Mouse (Mus musculus): Measurements from ENCODE around the gene Hipk2.

The Hipk2 gene

GRCm38 (mm10) chr6:38876071-38876911 is at the start of gene Hipk2:
TSS of gene Hipk2 (minus strand) at chr6:38876165.
- WGBS, result 1% methylated on average over 108 of the region's 108 CpGs

GRCm38 (mm10) chr6:38925719-38926118 is 49.8 kb upstream of the Hipk2 start:
- WGBS, result 64% methylated on average over 7 of the region's 7 CpGs

- WGBS, result 91% methylated on average over 18 of the region's 18 CpGs
These were observed 48.2 kb upstream of the Hipk2 start for GRCm38 (mm10) chr6:38923870-38924817.

- 93% methylated on average over 4 of the region's 4 CpGs for WGBS
These were observed 47.5 kb upstream of the Hipk2 start for GRCm38 (mm10) chr6:38923450-38923849.

GRCm38 (mm10) chr6:38922517-38922916 is 46.6 kb upstream of the Hipk2 start:
- WGBS, result 39% methylated on average over 2 of the region's 2 CpGs

GRCm38 (mm10) chr6:38921810-38922116 is 45.8 kb upstream of the Hipk2 start:
- WGBS, result 96% methylated on average over 8 of the region's 8 CpGs

GRCm38 (mm10) chr6:38921095-38921809 is 45.3 kb upstream of the Hipk2 start:
- WGBS, result 87% methylated on average over 17 of the region's 17 CpGs

- WGBS, result 84% methylated on average over 6 of the region's 6 CpGs
These were observed 44.2 kb upstream of the Hipk2 start for GRCm38 (mm10) chr6:38920141-38920540.

- WGBS, result 85% methylated on average over 14 of the region's 14 CpGs
These were observed 43.3 kb upstream of the Hipk2 start for GRCm38 (mm10) chr6:38919135-38919740.

GRCm38 (mm10) chr6:38918728-38919127 is 42.8 kb upstream of the Hipk2 start:
- 96% methylated on average over 4 of the region's 4 CpGs for WGBS

- 77% methylated on average over 3 of the region's 3 CpGs for WGBS
These were observed 41.5 kb upstream of the Hipk2 start for GRCm38 (mm10) chr6:38917415-38917814.

- WGBS, result 92% methylated on average over 4 of the region's 4 CpGs
These were observed 40.6 kb upstream of the Hipk2 start for GRCm38 (mm10) chr6:38916571-38916970.

GRCm38 (mm10) chr6:38915776-38916175 is 39.8 kb upstream of the Hipk2 start:
- 46% methylated on average over 5 of the region's 5 CpGs for WGBS

- 78% methylated on average over 10 of the region's 10 CpGs for WGBS
These were observed 38.2 kb upstream of the Hipk2 start for GRCm38 (mm10) chr6:38914181-38914580.

GRCm38 (mm10) chr6:38913386-38914042 is 37.5 kb upstream of the Hipk2 start:
- 52% methylated on average over 13 of the region's 13 CpGs for WGBS

- 67% methylated on average over 9 of the region's 9 CpGs for WGBS
These were observed 36.9 kb upstream of the Hipk2 start for GRCm38 (mm10) chr6:38912845-38913244.

- WGBS, result 80% methylated on average over 3 of the region's 3 CpGs
These were observed 35.0 kb upstream of the Hipk2 start for GRCm38 (mm10) chr6:38910828-38911559.

- 73% methylated on average over 6 of the region's 6 CpGs for WGBS
These were observed 32.4 kb upstream of the Hipk2 start for GRCm38 (mm10) chr6:38908401-38908800.

GRCm38 (mm10) chr6:38906005-38906404 is 30.0 kb upstream of the Hipk2 start:
- 96% methylated on average over 6 of the region's 6 CpGs for WGBS

- 93% methylated on average over 10 of the region's 10 CpGs for WGBS
These were observed 27.0 kb upstream of the Hipk2 start for GRCm38 (mm10) chr6:38902820-38903439.
